Mouse (Mus musculus): ENCODE measurements around the gene Defb26. TPM values are rescaled to one million over a fixed set of nuclear protein-coding genes. Genes with fewer than 3 reads are reported as not detected.

The Defb26 gene
- total RNA-seq, 2 experiments from 2014 or later: not detected

DNA sequence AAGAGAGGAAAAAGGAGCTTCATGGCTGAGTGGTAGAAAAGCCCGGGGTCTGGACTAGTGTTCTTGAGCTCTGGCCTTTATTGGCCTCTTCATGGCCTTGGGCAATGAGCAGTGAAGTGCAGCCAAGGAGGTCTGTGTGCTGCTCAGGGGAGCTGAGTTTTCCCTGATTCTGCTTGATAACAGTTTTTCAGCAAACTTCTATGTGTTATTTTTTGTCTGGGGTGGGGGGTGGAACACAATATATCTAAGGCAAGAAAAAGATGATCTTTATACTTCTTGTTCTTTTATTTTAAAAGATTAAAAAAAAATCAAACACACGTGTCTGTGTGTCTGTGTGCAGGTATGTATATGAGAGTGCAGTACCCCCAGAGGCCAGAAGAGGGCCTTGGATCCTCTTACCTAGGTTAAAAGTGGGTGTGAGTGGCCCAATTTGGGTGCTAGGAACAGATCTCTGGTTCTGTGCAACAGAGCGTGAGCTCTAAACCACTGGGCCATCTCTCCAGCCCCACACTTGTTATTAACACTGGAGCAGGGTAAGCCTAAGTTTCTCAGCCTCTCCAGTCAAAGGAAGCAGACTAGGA is 46.8 kb downstream of the Defb26 start, which contains the start of gene Defb23:
Gene Defb23 (minus strand): TSS at position 51 of the 581 bp plus-strand sequence.
- DNase-seq: no peak

DNA sequence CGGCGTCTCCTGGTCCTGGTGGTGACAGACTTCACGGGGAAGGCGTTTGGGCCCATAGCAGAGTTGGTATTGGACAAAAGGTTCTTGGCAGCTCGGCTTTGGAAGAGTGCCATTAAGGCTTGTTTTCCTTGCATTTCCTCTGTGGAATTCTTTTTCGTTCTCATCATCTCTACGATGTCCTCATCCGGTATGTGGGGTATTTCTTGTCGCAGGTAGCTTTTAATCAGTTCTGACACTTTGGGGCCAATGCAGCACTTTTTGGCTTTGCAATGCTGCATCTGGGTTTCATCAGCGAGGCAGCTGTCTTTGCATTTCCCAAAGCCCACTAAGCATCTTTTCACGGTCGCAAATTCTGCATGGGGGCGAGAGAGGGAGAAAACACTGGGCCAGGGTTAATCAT is 52.3 kb downstream of the Defb26 start:
- DNase-seq: no peak

Other genes starting within 250 kb of the Defb26 start
- gene Tbc1d20, start 217.9 kb downstream of the Defb26 start, total RNA-seq (2021): 10 to 100 TPM; 40.2 to 48.8 TPM
- 10 to 100 TPM; 45.8 to 46.9 TPM for gene Rbck1, start 179.0 kb downstream of the Defb26 start, total RNA-seq (2021)
- 1 to 10 TPM; 2.8 to 3.8 TPM for gene Trib3, start 167.7 kb downstream of the Defb26 start, total RNA-seq (2021)
- not detected for gene Nrsn2, start 135.1 kb downstream of the Defb26 start, total RNA-seq (2021)
- 1 to 10 TPM; 5.7 to 5.8 TPM for gene Sox12, start 113.6 kb downstream of the Defb26 start, total RNA-seq (2021)
- gene Zcchc3, start 96.7 kb downstream of the Defb26 start, total RNA-seq (2021): 1 to 10 TPM; 5.0 to 5.8 TPM
- gene 6820408C15Rik, start 96.1 kb downstream of the Defb26 start, total RNA-seq (2021): 1 to 10 TPM; 1.6 to 2.4 TPM
- gene Defb23, start 47.1 kb downstream of the Defb26 start, total RNA-seq (2021): not detected
- not detected for gene Defb20, start 34.6 kb downstream of the Defb26 start, total RNA-seq (2021)
- not detected for gene Defb22, start 21.6 kb downstream of the Defb26 start, total RNA-seq (2021)
- gene Defb28, start 6.6 kb upstream of the Defb26 start, total RNA-seq (2021): not detected
- gene Defb29, start 28.4 kb upstream of the Defb26 start, total RNA-seq (2021): not detected
- not detected for gene Gm17416, start 57.6 kb upstream of the Defb26 start, total RNA-seq (2021)
- not detected for gene Defb21, start 61.1 kb upstream of the Defb26 start, total RNA-seq (2021)
- not detected for gene Defb19, start 68.6 kb upstream of the Defb26 start, total RNA-seq (2021)
- gene Defb45, start 87.7 kb upstream of the Defb26 start, total RNA-seq (2021): not detected
- gene Defb36, start 92.6 kb upstream of the Defb26 start, total RNA-seq (2021): not detected
- not detected for gene Defb25, start 111.4 kb upstream of the Defb26 start, total RNA-seq (2021)
- 1 to 10 TPM; 3.3 to 4.7 TPM for gene Rem1, start 115.3 kb upstream of the Defb26 start, total RNA-seq (2021)
- 10 to 100 TPM; 32.7 to 39.6 TPM for gene H13, start 157.8 kb upstream of the Defb26 start, total RNA-seq (2021)
- gene Mcts2, start 175.3 kb upstream of the Defb26 start, total RNA-seq (2021): 10 to 100 TPM; 15.8 to 16.4 TPM
- gene Id1, start 224.6 kb upstream of the Defb26 start, total RNA-seq (2021): 10 to 100 TPM; 63.7 to 75.1 TPM
- gene Cox4i2, start 242.5 kb upstream of the Defb26 start, total RNA-seq (2021): 10 to 100 TPM; 11.9 to 15.2 TPM

All from heart, adult 18-20 months (tissue).